Mouse (Mus musculus) G1E (cell line): ENCODE measurements around the gene Fam20b. TPM values are rescaled to one million over a fixed set of nuclear protein-coding genes. Genes with fewer than 3 reads are reported as not detected.

Experiments
- ATAC-seq: 2 replicates; pipeline ENCODE4 v1.8.0; 2016; ENCODE audit warnings: mild to moderate bottlenecking; ENCODE audit not compliant: insufficient number of reproducible peaks, poor library complexity, low FRiP score, severe bottlenecking; ENCODE audit errors: extremely low read depth
- DNase-seq: peaks from one replicate; pipeline ENCODE4 v3.0.0; 2012; ENCODE audit warnings: low spot score
- H3K27me3 ChIP-seq: 2 replicates; pipeline ENCODE4 v1.6.1; 2012; ENCODE audit warnings: mild to moderate bottlenecking, low read length, inconsistent platforms; ENCODE audit not compliant: insufficient read depth
- H3K36me3 ChIP-seq: replicated peaks from 2 replicates; pipeline ENCODE3; 2012; ENCODE audit warnings: mild to moderate bottlenecking, inconsistent platforms
- H3K4me1 ChIP-seq: 2 replicates; pipeline ENCODE4 v1.6.1; 2012; ENCODE audit warnings: low read depth, low read length, inconsistent platforms, mixed read lengths; ENCODE audit not compliant: insufficient read depth
- H3K4me3 ChIP-seq: 2 replicates; pipeline ENCODE4 v1.5.1; 2012; ENCODE audit warnings: low read depth, mild to moderate bottlenecking, inconsistent platforms, low read length, moderate library complexity, mixed read lengths
- H3K9me3 ChIP-seq: replicated peaks from 2 replicates; pipeline ENCODE4 v1.6.1; 2012; ENCODE audit warnings: inconsistent platforms
- CTCF ChIP-seq: IDR thresholded peaks from 2 replicates; pipeline ENCODE4 v1.5.1; 2012; ENCODE audit warnings: low read depth, low read length, inconsistent platforms, mixed read lengths
- GATA1 ChIP-seq: IDR thresholded peaks from 2 replicates; pipeline ENCODE4 v1.6.1; 2012; ENCODE audit warnings: borderline replicate concordance, low read length, inconsistent platforms, mixed read lengths
- GATA2 ChIP-seq: IDR thresholded peaks from 2 replicates; pipeline ENCODE4 v1.6.1; 2012; ENCODE audit warnings: low read depth, low read length, inconsistent platforms, borderline replicate concordance
- POLR2AphosphoS5 ChIP-seq: IDR thresholded peaks from 2 replicates; pipeline ENCODE4 v1.6.1; 2012; ENCODE audit warnings: low read depth, low read length, inconsistent platforms; ENCODE audit not compliant: insufficient replicate concordance
- TAL1 ChIP-seq: conservative IDR thresholded peaks from 2 replicates; pipeline ENCODE4 v1.6.1; 2012; ENCODE audit warnings: low read depth, low read length, inconsistent platforms, mixed read lengths
- polyA plus RNA-seq: library from polyadenylated mRNA; stranded (reverse); fragments of >175 nt; gene quantifications from 2 replicates; pipeline ENCODE4 v1.2.3, GENCODE M21; 2012
- total RNA-seq, 2 experiments: library from RNA; stranded (forward) in 1 of 2; stranded (reverse) in 1 of 2; fragments of 200-1000 nt in 1 of 2; fragments of >200 nt in 1 of 2; fragmentation: Nextera tagmentation in 1 of 2; gene quantifications; 2 replicates each; pipeline ENCODE4 v1.2.3; 2014 to 2017

Fam20b gene
- total and polyA plus RNA-seq, 3 experiments: 11.8 to 93.5 (median 43.3) TPM

GRCm38 (mm10) chr1:156760549-156761429 lies 41.9 kb upstream of the Fam20b start:
- Histone ChIP-seq H3K4me1 (no peaks in the 10 kb centered on the region), H3K4me3 (no peak overlapping the region), H3K27me3 (peaks cover 27% of the 10 kb centered on the region), H3K36me3 (no peaks in the 10 kb centered on the region), H3K9me3 (peaks cover 6% of the 10 kb centered on the region; the same call in 1 of the 2 replicates)
- DNase-seq: no peak
- ATAC-seq: no peak
- TF ChIP-seq CTCF (no peak), GATA1 (no peak), TAL1 (no peak), GATA2 (no peak), POLR2AphosphoS5 (no peak)

GRCm38 (mm10) chr1:156758326-156758725 lies 39.4 kb upstream of the Fam20b start:
- DNase-seq: no peak
- Histone ChIP-seq H3K4me1 (peaks cover 2% of the 10 kb centered on the region; the same call in 1 of the 2 replicates), H3K27me3 (peaks cover 27% of the 10 kb centered on the region), H3K4me3 (no peak overlapping the region), H3K9me3 (no peaks in the 10 kb centered on the region), H3K36me3 (no peaks in the 10 kb centered on the region)
- TF ChIP-seq POLR2AphosphoS5 (no peak), GATA1 (no peak), CTCF (no peak), TAL1 (no peak)
- ATAC-seq: no peak

GRCm38 (mm10) chr1:156754608-156755413 lies 35.9 kb upstream of the Fam20b start:
- Histone ChIP-seq H3K27me3 (peaks cover 19% of the 10 kb centered on the region), H3K4me3 (no peak overlapping the region), H3K36me3 (no peaks in the 10 kb centered on the region), H3K9me3 (no peaks in the 10 kb centered on the region), H3K4me1 (peaks cover 18% of the 10 kb centered on the region)
- no peak for DNase-seq
- TF ChIP-seq CTCF: no peak
- no peak for TF ChIP-seq TAL1
- no peak for TF ChIP-seq GATA2
- no peak for TF ChIP-seq GATA1
- no peak for TF ChIP-seq POLR2AphosphoS5
- no peak for ATAC-seq

GRCm38 (mm10) chr1:156752990-156753389 lies 34.1 kb upstream of the Fam20b start:
- DNase-seq: no peak
- no peaks in the 10 kb centered on the region for H3K36me3 ChIP-seq

GRCm38 (mm10) chr1:156752020-156752724 lies 33.3 kb upstream of the Fam20b start:
- H3K9me3 ChIP-seq: no peaks in the 10 kb centered on the region
- TF ChIP-seq GATA1: no peak
- TF ChIP-seq CTCF: 0 out of 2 replicates have a peak, but pooled peaks have one; percentile 16
- peaks cover 11% of the 10 kb centered on the region for H3K27me3 ChIP-seq
- ATAC-seq: no peak
- DNase-seq: no peak
- no peak overlapping the region for H3K4me3 ChIP-seq
- H3K36me3 ChIP-seq: no peaks in the 10 kb centered on the region
- peaks cover 24% of the 10 kb centered on the region for H3K4me1 ChIP-seq

More at GRCm38 (mm10) chr1:156752990-156753389, 34.1 kb upstream of the Fam20b start:
- no peak for ATAC-seq
- no peak overlapping the region for H3K4me3 ChIP-seq
- H3K9me3 ChIP-seq: no peaks in the 10 kb centered on the region
- peaks cover 15% of the 10 kb centered on the region for H3K27me3 ChIP-seq
- TF ChIP-seq POLR2AphosphoS5: no peak
- TF ChIP-seq CTCF: no peak
- no peak for TF ChIP-seq TAL1
- TF ChIP-seq GATA2: no peak
- no peak for TF ChIP-seq GATA1
- H3K4me1 ChIP-seq: peaks cover 24% of the 10 kb centered on the region

- no peak for DNase-seq
- no peak for ATAC-seq
- Histone ChIP-seq H3K4me3 (no peak overlapping the region), H3K27me3 (no peaks in the 10 kb centered on the region), H3K9me3 (no peaks in the 10 kb centered on the region), H3K36me3 (no peaks in the 10 kb centered on the region), H3K4me1 (peaks cover 35% of the 10 kb centered on the region)
- TF ChIP-seq GATA2 (no peak), TAL1 (no peak), GATA1 (no peak), POLR2AphosphoS5 (no peak), CTCF (no peak)
Measured at GRCm38 (mm10) chr1:156750261-156750660, 31.4 kb upstream of the Fam20b start.
